Mouse (Mus musculus) hindbrain, embryonic 14.5 days (tissue): ENCODE data around the gene Npl. TPM values are rescaled to one million over a fixed set of nuclear protein-coding genes. Genes with fewer than 3 reads are reported as not detected.

Experiments used
- ATAC-seq: fragments of 200-750 bp; cut with Nextera tagmentation; 2 replicates; pipeline ENCODE4 v1.8.0; 2017; ENCODE audit warnings: moderate number of reproducible peaks, mild to moderate bottlenecking, moderate TSS enrichment, moderate library complexity; ENCODE audit not compliant: low FRiP score
- DNase-seq: peaks from one replicate; pipeline ENCODE4 v3.0.0-alpha.2; 2015; ENCODE audit warnings: low spot score
- H3K27ac ChIP-seq: fragments of 300-500 bp; sonication (generic); 2 replicates; pipeline ENCODE4 v1.5.1; 2014; ENCODE audit warnings: mild to moderate bottlenecking, moderate library complexity
- H3K27me3 ChIP-seq: fragments of 300-500 bp; sonication (generic); 2 replicates; pipeline ENCODE4 v1.6.1; 2014; ENCODE audit warnings: mild to moderate bottlenecking, low read length, mixed read lengths; ENCODE audit not compliant: control insufficient read depth, insufficient read depth
- H3K36me3 ChIP-seq: fragments of 300-500 bp; sonication (generic); replicated peaks from 2 replicates; pipeline ENCODE4 v1.6.1; 2014; ENCODE audit not compliant: control insufficient read depth, insufficient read depth
- H3K4me1 ChIP-seq: fragments of 300-500 bp; sonication (generic); replicated peaks from 2 replicates; pipeline ENCODE4 v1.6.1; 2014; ENCODE audit warnings: antibody characterized with exemption, low read length, mixed read lengths; ENCODE audit not compliant: control insufficient read depth, insufficient read depth
- H3K4me2 ChIP-seq: fragments of 300-500 bp; sonication (generic); replicated peaks from 2 replicates; pipeline ENCODE4 v1.6.1; 2014; ENCODE audit warnings: mild to moderate bottlenecking, moderate library complexity
- H3K4me3 ChIP-seq: fragments of 300-500 bp; sonication (generic); replicated peaks from 2 replicates; pipeline ENCODE4 v1.5.1; 2014; ENCODE audit warnings: mild to moderate bottlenecking, low read length
- H3K9ac ChIP-seq: fragments of 300-500 bp; sonication (generic); 2 replicates; pipeline ENCODE4 v1.6.1; 2014
- H3K9me3 ChIP-seq: fragments of 300-500 bp; sonication (generic); 2 replicates; pipeline ENCODE4 v1.6.1; 2016; ENCODE audit warnings: low read length; ENCODE audit not compliant: control insufficient read depth
- WGBS: fragments of 180-500 bp; shearing (Covaris S2); extraction: QIAGEN DNeasy Blood & Tissue Kit; methylation state at CpG from one replicate; pipeline ENCODE4 v1.1.7; 2014; 5-methylcytosine and 5-hydroxymethylcytosine counted together
- polyA plus RNA-seq: library from polyadenylated mRNA; unstranded; fragments of >200 nt; fragmentation: Nextera tagmentation; extraction: Ambion mirVana; gene quantifications from 2 replicates; pipeline ENCODE4 v1.2.1, GENCODE M21; 2014

Gene Npl
- polyA plus RNA-seq, 1 experiment from 2014 or later = 15.8 TPM

DNA sequence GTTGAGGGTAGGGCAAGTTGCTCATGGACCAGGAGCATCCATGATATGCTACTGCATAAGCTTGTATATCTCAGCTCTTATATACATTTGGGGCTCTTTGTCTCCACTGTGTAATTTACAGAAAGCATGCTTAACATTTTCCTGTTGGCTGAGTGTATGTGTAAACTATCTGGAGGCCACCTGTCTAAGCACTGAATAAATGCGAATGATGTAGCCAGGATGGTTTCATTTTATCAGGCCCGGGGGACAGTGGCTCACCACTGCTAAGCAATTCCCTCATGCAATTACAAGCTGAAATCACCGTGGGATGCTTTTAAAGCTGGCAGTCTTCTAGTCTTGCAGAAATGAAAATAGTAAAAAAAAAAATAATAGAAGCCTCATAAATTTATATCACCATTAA lies 24.9 kb upstream of the Npl start:
- ATAC-seq (no peak), DNase-seq (no peak)
- 54% methylated on average over 3 of the region's 3 CpGs for WGBS
- no peak overlapping the region for H3K9ac ChIP-seq
- no peaks in the 10 kb centered on the region for H3K27me3 ChIP-seq
- H3K27ac ChIP-seq = no peak overlapping the region
- H3K4me1 ChIP-seq = no peaks in the 10 kb centered on the region
- no peaks in the 10 kb centered on the region for H3K36me3 ChIP-seq
- H3K9me3 ChIP-seq = no peaks in the 10 kb centered on the region
- no peak overlapping the region for H3K4me3 ChIP-seq
- H3K4me2 ChIP-seq = no peak overlapping the region

- DNase-seq (no peak), ATAC-seq (no peak)
- Histone ChIP-seq H3K4me1 (no peaks in the 10 kb centered on the region), H3K27me3 (no peaks in the 10 kb centered on the region), H3K9me3 (no peaks in the 10 kb centered on the region), H3K36me3 (no peaks in the 10 kb centered on the region), H3K27ac (no peak overlapping the region), H3K4me2 (no peak overlapping the region), H3K9ac (no peak overlapping the region), H3K4me3 (no peak overlapping the region)
- 74% methylated on average over 4 of the region's 4 CpGs for WGBS
Measured at GRCm38 (mm10) chr1:153572271-153573043, 22.6 kb upstream of the Npl start.

DNA sequence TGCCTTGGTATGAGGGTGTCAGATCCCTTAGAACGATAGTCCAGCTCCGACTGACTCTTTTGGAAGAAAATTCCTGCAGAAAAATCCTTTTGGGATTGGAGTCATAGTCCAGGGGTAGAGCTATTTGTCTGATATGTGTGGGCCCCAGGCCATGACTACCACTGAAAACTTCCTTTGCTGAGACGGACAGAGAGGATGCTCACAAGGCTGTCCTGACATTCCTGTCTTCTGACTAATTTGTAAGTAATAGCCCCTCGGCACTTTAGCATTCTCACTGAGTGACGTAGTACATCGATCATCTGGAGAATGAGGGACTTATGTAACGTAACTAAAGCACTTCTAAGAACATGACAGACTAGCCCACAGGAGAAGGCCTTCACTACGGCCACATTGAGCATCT lies 15.9 kb upstream of the Npl start:
- Histone ChIP-seq H3K27me3 (no peaks in the 10 kb centered on the region), H3K9ac (no peak overlapping the region), H3K4me1 (0 out of 2 replicates have a peak, but pooled peaks cover 1% of the 10 kb centered on the region), H3K4me2 (no peak overlapping the region), H3K9me3 (no peaks in the 10 kb centered on the region), H3K27ac (no peak overlapping the region), H3K4me3 (no peak overlapping the region), H3K36me3 (no peaks in the 10 kb centered on the region)
- DNase-seq (no peak), ATAC-seq (no peak)
- 85% methylated on average over 8 of the region's 8 CpGs for WGBS

GRCm38 (mm10) chr1:153564701-153565100 lies 14.9 kb upstream of the Npl start:
- ATAC-seq (no peak), DNase-seq (no peak)
- no peaks in the 10 kb centered on the region for H3K36me3 ChIP-seq
- no peak overlapping the region for H3K4me2 ChIP-seq
- no peak overlapping the region for H3K27ac ChIP-seq
- H3K4me1 ChIP-seq = 0 out of 2 replicates have a peak, but pooled peaks cover 4% of the 10 kb centered on the region
- no peaks in the 10 kb centered on the region for H3K27me3 ChIP-seq
- H3K9ac ChIP-seq = no peak overlapping the region
- no peak overlapping the region for H3K4me3 ChIP-seq
- no peaks in the 10 kb centered on the region for H3K9me3 ChIP-seq
- WGBS = 87% methylated on average over 7 of the region's 7 CpGs

GRCm38 (mm10) chr1:153563675-153564074 lies 13.8 kb upstream of the Npl start:
- Histone ChIP-seq H3K4me1 (0 out of 2 replicates have a peak, but pooled peaks cover 4% of the 10 kb centered on the region), H3K36me3 (no peaks in the 10 kb centered on the region), H3K27me3 (no peaks in the 10 kb centered on the region), H3K27ac (no peak overlapping the region), H3K4me3 (no peak overlapping the region), H3K4me2 (no peak overlapping the region), H3K9ac (no peak overlapping the region), H3K9me3 (no peaks in the 10 kb centered on the region)
- DNase-seq = no peak
- 58% methylated on average over 2 of the region's 2 CpGs for WGBS
- no peak for ATAC-seq

- no peak overlapping the region for H3K4me2 ChIP-seq
- H3K27ac ChIP-seq = no peak overlapping the region
- no peaks in the 10 kb centered on the region for H3K27me3 ChIP-seq
- H3K4me1 ChIP-seq = 0 out of 2 replicates have a peak, but pooled peaks cover 4% of the 10 kb centered on the region
- peak overlapping the region; percentile 16; the same call in 1 of the 2 replicates for H3K9ac ChIP-seq
- no peak for DNase-seq
- no peak for ATAC-seq
- no peaks in the 10 kb centered on the region for H3K9me3 ChIP-seq
- H3K36me3 ChIP-seq = no peaks in the 10 kb centered on the region
- no peak overlapping the region for H3K4me3 ChIP-seq
- 51% methylated on average over 6 of the region's 6 CpGs for WGBS
Measured at GRCm38 (mm10) chr1:153560805-153561204, 11.0 kb upstream of the Npl start.

GRCm38 (mm10) chr1:153559701-153560100 lies 9.9 kb upstream of the Npl start:
- 63% methylated on average over 7 of the region's 7 CpGs for WGBS

GRCm38 (mm10) chr1:153559126-153559647 lies 9.3 kb upstream of the Npl start:
- no peaks in the 10 kb centered on the region for H3K27me3 ChIP-seq

More at GRCm38 (mm10) chr1:153559701-153560100, 9.9 kb upstream of the Npl start:
- no peak overlapping the region for H3K9ac ChIP-seq
- no peaks in the 10 kb centered on the region for H3K9me3 ChIP-seq
- no peak overlapping the region for H3K27ac ChIP-seq
- no peak overlapping the region for H3K4me2 ChIP-seq
- H3K27me3 ChIP-seq = no peaks in the 10 kb centered on the region
- no peak for ATAC-seq
- 0 out of 2 replicates have a peak, but pooled peaks cover 4% of the 10 kb centered on the region for H3K4me1 ChIP-seq
- DNase-seq = no peak
- no peaks in the 10 kb centered on the region for H3K36me3 ChIP-seq
- no peak overlapping the region for H3K4me3 ChIP-seq

DNA sequence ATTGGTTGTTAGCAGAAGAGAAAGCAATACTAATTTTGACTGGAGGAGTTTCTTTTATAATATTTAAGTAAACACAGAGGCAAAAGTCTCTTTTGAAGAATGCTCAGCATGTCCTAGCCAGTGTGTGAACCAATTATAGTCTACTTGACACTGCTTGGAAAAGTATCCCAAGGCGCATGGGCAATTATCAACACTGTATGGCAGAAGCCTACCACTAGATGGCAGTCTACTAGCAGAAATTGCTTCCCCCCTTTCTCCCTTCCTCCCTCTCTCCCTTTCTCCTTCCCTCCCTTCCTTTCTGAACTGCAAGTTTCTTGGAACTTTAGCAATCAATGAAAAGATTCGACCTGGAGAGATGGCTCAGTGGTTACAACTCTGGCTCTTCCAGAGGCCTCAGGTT lies 7.1 kb upstream of the Npl start:
- no peak overlapping the region for H3K27ac ChIP-seq
- no peaks in the 10 kb centered on the region for H3K27me3 ChIP-seq
- WGBS = 7% methylated on average over 2 of the region's 2 CpGs
- no peaks in the 10 kb centered on the region for H3K9me3 ChIP-seq
- 0 out of 2 replicates have a peak, but pooled peaks cover 4% of the 10 kb centered on the region for H3K4me1 ChIP-seq
- no peak overlapping the region for H3K4me2 ChIP-seq
- DNase-seq = peak; percentile 87
- peak; percentile 51; the same call in 1 of the 2 replicates for ATAC-seq
- no peaks in the 10 kb centered on the region for H3K36me3 ChIP-seq
- H3K9ac ChIP-seq = no peak overlapping the region
- H3K4me3 ChIP-seq = no peak overlapping the region

More at GRCm38 (mm10) chr1:153559126-153559647, 9.3 kb upstream of the Npl start:
- no peak for ATAC-seq
- Histone ChIP-seq H3K9ac (no peak overlapping the region), H3K9me3 (no peaks in the 10 kb centered on the region), H3K4me1 (0 out of 2 replicates have a peak, but pooled peaks cover 4% of the 10 kb centered on the region), H3K27ac (no peak overlapping the region), H3K4me3 (no peak overlapping the region), H3K4me2 (no peak overlapping the region), H3K36me3 (no peaks in the 10 kb centered on the region)
- WGBS = 21% methylated on average over 9 of the region's 9 CpGs
- DNase-seq = peak; percentile 64
